Mouse (Mus musculus) midbrain, embryonic 11.5 days (tissue): ENCODE measurements around the gene Cldn5. TPM values are rescaled to one million over a fixed set of nuclear protein-coding genes. Genes with fewer than 3 reads are reported as not detected.
A peak's percentile ranks its signal among the peaks of the same experiment; 100 is the strongest.

Experiments
- ATAC-seq: fragments of 200-750 bp; cut with Nextera tagmentation; 2 replicates; pipeline ENCODE4 v1.8.0; 2017; ENCODE audit warnings: moderate TSS enrichment, moderate library complexity; ENCODE audit not compliant: low FRiP score
- DNase-seq: peaks from one replicate; pipeline ENCODE4 v3.0.0; 2015; ENCODE audit warnings: low spot score; ENCODE audit errors: missing footprints
- H3K27ac ChIP-seq: fragments of 300-500 bp; sonication (generic); 2 replicates; pipeline ENCODE4 v1.5.1; 2014; ENCODE audit warnings: low read depth, low read length
- H3K27me3 ChIP-seq: fragments of 300-500 bp; sonication (generic); 2 replicates; pipeline ENCODE4 v1.6.1; 2014; ENCODE audit warnings: mild to moderate bottlenecking, low read length, moderate library complexity, mixed read lengths; ENCODE audit not compliant: control insufficient read depth, insufficient read depth
- H3K36me3 ChIP-seq: fragments of 300-500 bp; sonication (generic); 2 replicates; pipeline ENCODE4 v1.6.1; 2014; ENCODE audit warnings: mild to moderate bottlenecking, low read length, moderate library complexity, mixed read lengths; ENCODE audit not compliant: control insufficient read depth, insufficient read depth
- H3K4me1 ChIP-seq: fragments of 300-500 bp; sonication (generic); 2 replicates; pipeline ENCODE4 v1.6.1; 2014; ENCODE audit warnings: low read length; ENCODE audit not compliant: control insufficient read depth, insufficient read depth
- H3K4me2 ChIP-seq: fragments of 300-500 bp; sonication (generic); 2 replicates; pipeline ENCODE4 v1.6.1; 2014; ENCODE audit warnings: mild to moderate bottlenecking, moderate library complexity
- H3K4me3 ChIP-seq: fragments of 300-500 bp; sonication (generic); 2 replicates; pipeline ENCODE4 v1.5.1; 2014; ENCODE audit warnings: low read depth, low read length
- H3K9ac ChIP-seq: fragments of 300-500 bp; sonication (generic); 2 replicates; pipeline ENCODE4 v1.6.1; 2014; ENCODE audit warnings: low read length
- H3K9me3 ChIP-seq: fragments of 300-500 bp; sonication (generic); 2 replicates; pipeline ENCODE4 v1.6.1; 2016; ENCODE audit warnings: low read length; ENCODE audit not compliant: control insufficient read depth
- WGBS: fragments of 180-500 bp; shearing (Covaris S2); extraction: QIAGEN DNeasy Blood & Tissue Kit; methylation state at CpG from one replicate; pipeline ENCODE4 v1.1.7; 2014; 5-methylcytosine and 5-hydroxymethylcytosine counted together
- polyA plus RNA-seq: library from polyadenylated mRNA; unstranded; fragments of >200 nt; fragmentation: Nextera tagmentation; extraction: Ambion mirVana; gene quantifications from 2 replicates; pipeline ENCODE4 v1.2.1, GENCODE M21; 2014

The Cldn5 gene
- polyA plus RNA-seq, 1 experiment from 2014 or later, result 30.3 TPM

DNA sequence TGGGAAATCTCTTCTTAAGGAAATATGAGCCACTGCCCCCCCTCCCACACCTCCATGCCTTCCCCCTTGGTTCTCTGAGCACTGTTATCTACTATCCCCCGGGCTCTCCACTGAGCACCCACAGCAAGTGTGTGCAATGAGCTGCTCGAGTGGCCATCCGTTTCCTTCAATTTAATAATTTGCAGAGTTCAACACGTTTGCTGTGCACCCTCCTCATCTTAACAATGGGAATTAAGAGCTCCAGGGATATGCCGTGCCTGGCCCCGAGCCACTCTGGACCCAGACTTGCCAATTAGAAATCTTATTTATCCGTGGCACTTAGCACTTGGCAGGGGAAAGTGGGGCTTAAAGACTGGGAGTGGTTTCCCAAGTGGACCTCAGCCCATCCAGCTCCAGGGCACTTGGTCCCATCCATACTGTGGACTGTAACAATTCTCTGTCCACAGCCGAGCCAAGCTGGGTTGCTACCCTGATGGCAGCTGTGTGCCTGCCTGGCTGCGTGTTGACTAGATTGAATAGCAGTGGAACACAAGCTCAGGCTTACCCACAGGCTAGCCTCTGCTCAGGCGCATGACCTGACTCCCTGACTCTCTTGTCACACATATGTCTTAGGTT is 24.7 kb upstream of the Cldn5 start:
- H3K4me2 ChIP-seq, result no peak overlapping the region
- H3K4me3 ChIP-seq, result no peak overlapping the region
- no peak overlapping the region for H3K27ac ChIP-seq
- no peak overlapping the region for H3K9ac ChIP-seq
- no peaks in the 10 kb centered on the region for H3K27me3 ChIP-seq
- H3K4me1 ChIP-seq, result no peaks in the 10 kb centered on the region
- DNase-seq, result no peak
- WGBS, result 82% methylated on average over 10 of the region's 10 CpGs
- no peak for ATAC-seq
- no peaks in the 10 kb centered on the region for H3K9me3 ChIP-seq
- no peaks in the 10 kb centered on the region for H3K36me3 ChIP-seq

- Histone ChIP-seq H3K27me3 (no peaks in the 10 kb centered on the region), H3K36me3 (no peaks in the 10 kb centered on the region), H3K4me2 (no peak overlapping the region), H3K9me3 (no peaks in the 10 kb centered on the region), H3K4me1 (no peaks in the 10 kb centered on the region), H3K4me3 (no peak overlapping the region), H3K27ac (no peak overlapping the region), H3K9ac (no peak overlapping the region)
- ATAC-seq (no peak), DNase-seq (no peak)
- WGBS, result 88% methylated on average over 4 of the region's 4 CpGs
These were observed 14.9 kb upstream of the Cldn5 start for GRCm38 (mm10) chr16:18761734-18762133.

DNA sequence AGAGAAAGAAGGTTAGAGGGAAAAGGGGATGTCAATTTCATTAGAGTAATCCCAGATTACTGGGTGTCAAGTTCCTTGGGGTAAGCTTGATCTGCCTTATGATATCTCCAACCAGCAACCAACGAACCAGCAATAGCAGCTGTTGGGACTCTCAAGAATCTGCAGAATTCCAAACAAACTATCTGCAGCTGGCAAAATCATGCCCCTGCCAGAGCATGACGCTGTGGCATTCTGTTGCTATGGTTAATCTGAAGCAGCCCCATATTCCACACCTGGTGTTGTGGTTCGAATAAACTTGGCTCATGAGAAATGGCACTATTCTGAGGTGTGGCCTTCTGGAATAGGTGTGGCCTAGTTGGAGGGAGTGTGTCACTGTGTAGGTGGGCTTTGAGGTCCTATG is 13.7 kb upstream of the Cldn5 start:
- H3K9me3 ChIP-seq, result no peaks in the 10 kb centered on the region
- H3K36me3 ChIP-seq, result no peaks in the 10 kb centered on the region
- no peaks in the 10 kb centered on the region for H3K4me1 ChIP-seq
- DNase-seq, result no peak
- no peak overlapping the region for H3K4me2 ChIP-seq
- no peaks in the 10 kb centered on the region for H3K27me3 ChIP-seq
- no peak overlapping the region for H3K27ac ChIP-seq
- H3K4me3 ChIP-seq, result no peak overlapping the region
- no peak overlapping the region for H3K9ac ChIP-seq
- 74% methylated on average over 3 of the region's 3 CpGs for WGBS
- no peak for ATAC-seq

GRCm38 (mm10) chr16:18766390-18766789 is 10.3 kb upstream of the Cldn5 start:
- 87% methylated on average over 4 of the region's 4 CpGs for whole genome bisulfite sequencing
- no peaks in the 10 kb centered on the region for H3K9me3 ChIP-seq
- H3K4me2 ChIP-seq, result no peak overlapping the region
- H3K27me3 ChIP-seq, result no peaks in the 10 kb centered on the region
- no peak overlapping the region for H3K27ac ChIP-seq
- DNase-seq (no peak), ATAC-seq (no peak)
- H3K4me3 ChIP-seq, result no peak overlapping the region
- no peaks in the 10 kb centered on the region for H3K36me3 ChIP-seq
- no peaks in the 10 kb centered on the region for H3K4me1 ChIP-seq
- no peak overlapping the region for H3K9ac ChIP-seq

- 69% methylated on average over 1 of the region's 1 CpGs for WGBS
- ATAC-seq, result no peak
These were observed 7.1 kb upstream of the Cldn5 start for GRCm38 (mm10) chr16:18769501-18769900.

DNA sequence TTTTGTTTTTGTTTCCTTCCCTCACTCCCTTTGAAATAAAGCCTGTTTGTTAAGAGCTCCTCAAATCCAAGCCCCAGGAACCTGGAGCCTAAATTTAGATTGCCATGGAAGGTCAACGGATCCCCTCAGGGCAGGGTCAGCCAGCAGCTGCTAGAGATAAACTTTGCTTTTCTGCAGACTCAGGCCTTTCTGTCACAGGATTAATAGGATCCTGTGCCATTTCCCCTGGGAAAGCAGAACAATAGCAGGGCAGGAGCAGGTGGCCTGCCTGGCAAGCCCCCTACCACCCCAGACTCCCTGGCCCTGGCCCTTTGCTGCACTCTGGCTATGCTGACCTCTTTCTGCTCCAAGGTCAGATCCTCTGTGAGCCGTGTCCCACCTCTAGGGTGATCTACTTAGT is 2.7 kb upstream of the Cldn5 start:
- ATAC-seq (peak; percentile 38; the same call in 1 of the 2 replicates), DNase-seq (no peak)
- H3K27ac ChIP-seq, result no peak overlapping the region
- no peaks in the 10 kb centered on the region for H3K36me3 ChIP-seq
- no peak overlapping the region for H3K4me3 ChIP-seq
- peaks cover 10% of the 10 kb centered on the region for H3K4me1 ChIP-seq
- WGBS, result 18% methylated on average over 2 of the region's 2 CpGs
- peaks cover 32% of the 10 kb centered on the region for H3K27me3 ChIP-seq
- no peak overlapping the region for H3K9ac ChIP-seq
- H3K4me2 ChIP-seq, result no peak overlapping the region
- H3K9me3 ChIP-seq, result no peaks in the 10 kb centered on the region

More at GRCm38 (mm10) chr16:18769501-18769900, 7.1 kb upstream of the Cldn5 start:
- 0 out of 2 replicates have a peak, but pooled peaks cover 3% of the 10 kb centered on the region for H3K4me1 ChIP-seq
- H3K9me3 ChIP-seq, result no peaks in the 10 kb centered on the region
- no peak overlapping the region for H3K4me2 ChIP-seq
- H3K9ac ChIP-seq, result no peak overlapping the region
- H3K4me3 ChIP-seq, result no peak overlapping the region
- no peak overlapping the region for H3K27ac ChIP-seq
- no peak for DNase-seq
- no peaks in the 10 kb centered on the region for H3K36me3 ChIP-seq
- no peaks in the 10 kb centered on the region for H3K27me3 ChIP-seq

GRCm38 (mm10) chr16:18775621-18776555 is 759 bp upstream of the Cldn5 start:
- no peak overlapping the region for H3K4me3 ChIP-seq
- WGBS, result 22% methylated on average over 18 of the region's 18 CpGs
- no peaks in the 10 kb centered on the region for H3K36me3 ChIP-seq
- H3K9me3 ChIP-seq, result no peaks in the 10 kb centered on the region
- peak overlapping the region; percentile 52; the same call in 1 of the 2 replicates for H3K4me2 ChIP-seq
- H3K4me1 ChIP-seq, result peaks cover 10% of the 10 kb centered on the region
- H3K9ac ChIP-seq, result no peak overlapping the region
- DNase-seq, result peak; percentile 88
- ATAC-seq, result no peak
- H3K27ac ChIP-seq, result no peak overlapping the region
- peaks cover 32% of the 10 kb centered on the region for H3K27me3 ChIP-seq

- Histone ChIP-seq H3K4me3 (peak overlapping the region; percentile 33), H3K4me2 (peak overlapping the region; percentile 52), H3K4me1 (peaks cover 10% of the 10 kb centered on the region), H3K9me3 (no peaks in the 10 kb centered on the region), H3K27me3 (peaks cover 32% of the 10 kb centered on the region), H3K9ac (peak overlapping the region; percentile 11), H3K27ac (no peak overlapping the region), H3K36me3 (no peaks in the 10 kb centered on the region; the same call in 1 of the 2 replicates)
- ATAC-seq, result peak; percentile 33; the same call in 1 of the 2 replicates
- DNase-seq, result peak; percentile 92
- WGBS, result 3% methylated on average over 80 of the region's 80 CpGs
These were observed 744 bp downstream of the Cldn5 start for GRCm38 (mm10) chr16:18777101-18778080.
